Mouse (Mus musculus) neutrophil, adult 5-6 weeks (primary cell): Measurements from ENCODE around the gene Arpc2. TPM values are rescaled to one million over a fixed set of nuclear protein-coding genes. Genes with fewer than 3 reads are reported as not detected.
A peak's percentile ranks its signal among the peaks of the same experiment; 100 is the strongest.

Source experiments
- ATAC-seq: fragments of 151-379, 151-347 bp; 2 replicates; pipeline ENCODE4 v1.8.0; 2017; ENCODE audit warnings: mild to moderate bottlenecking, moderate TSS enrichment; ENCODE audit not compliant: insufficient number of reproducible peaks, poor library complexity, low FRiP score, severe bottlenecking; ENCODE audit errors: extremely low read depth
- total RNA-seq: library from RNA; stranded (forward); fragments of 200-1000 nt; gene quantifications from 2 replicates; pipeline ENCODE4 v1.2.3, GENCODE M21; 2017

The Arpc2 gene
- total RNA-seq, 1 experiment from 2014 or later: 718 TPM

GRCm38 (mm10) chr1:74294733-74295455, 59.0 kb downstream of the Arpc2 start:
- no peak for ATAC-seq

GRCm38 (mm10) chr1:74295456-74296171, 59.7 kb downstream of the Arpc2 start:
- no peak for ATAC-seq

GRCm38 (mm10) chr1:74296477-74296876, 60.6 kb downstream of the Arpc2 start:
- no peak for ATAC-seq

- no peak for ATAC-seq
Observed at GRCm38 (mm10) chr1:74297269-74297668, 61.4 kb downstream of the Arpc2 start.

- no peak for ATAC-seq
Observed at GRCm38 (mm10) chr1:74298157-74298750, 62.4 kb downstream of the Arpc2 start.

GRCm38 (mm10) chr1:74298996-74299395, 63.1 kb downstream of the Arpc2 start:
- no peak for ATAC-seq

GRCm38 (mm10) chr1:74300347-74301110, 64.6 kb downstream of the Arpc2 start:
- no peak for ATAC-seq

- ATAC-seq: no peak
Observed at GRCm38 (mm10) chr1:74302229-74302628, 66.3 kb downstream of the Arpc2 start.

GRCm38 (mm10) chr1:74302835-74303234, 67.0 kb downstream of the Arpc2 start:
- ATAC-seq: no peak

- peak; percentile 37 for ATAC-seq
Observed at GRCm38 (mm10) chr1:74303509-74304338, 67.8 kb downstream of the Arpc2 start.

- ATAC-seq: no peak
Observed at GRCm38 (mm10) chr1:74304339-74304790, 68.5 kb downstream of the Arpc2 start.

- no peak for ATAC-seq
Observed at GRCm38 (mm10) chr1:74304946-74305345, 69.1 kb downstream of the Arpc2 start.

- no peak for ATAC-seq
Observed at GRCm38 (mm10) chr1:74305522-74305921, 69.6 kb downstream of the Arpc2 start, which contains the start of gene Tmbim1. TSS of gene Tmbim1 (minus strand) at chr1:74305622.

- no peak for ATAC-seq
Observed at GRCm38 (mm10) chr1:74307146-74307545, 71.3 kb downstream of the Arpc2 start.

- ATAC-seq: no peak
Observed at GRCm38 (mm10) chr1:74308001-74308964, 72.4 kb downstream of the Arpc2 start.

- ATAC-seq: no peak
Observed at GRCm38 (mm10) chr1:74309767-74310166, 73.9 kb downstream of the Arpc2 start.

GRCm38 (mm10) chr1:74313049-74313692, 77.3 kb downstream of the Arpc2 start:
- ATAC-seq: peak; percentile 94
